Mouse (Mus musculus): Measurements from ENCODE around the gene Enam.
"Not testable (repeated sequence)": the region's sequence is repeated elsewhere in the genome, so short reads cannot be mapped to it uniquely, and the experiment has no call there.

Gene Enam

GRCm38 (mm10) chr5:88487675-88488074, at the start of gene Enam:
Enam (plus strand) TSS chr5:88487975.
- ATAC-seq (ENCODE audit: insufficient number of reproducible peaks, low FRiP score, low TSS enrichment), result no peak

- ATAC-seq (ENCODE audit: insufficient number of reproducible peaks, low FRiP score, low TSS enrichment), result no peak
Observed at GRCm38 (mm10) chr5:88455691-88456090, 32.1 kb upstream of the Enam start, which contains the start of gene Ambn. Ambn (plus strand) TSS chr5:88455991.

GRCm38 (mm10) chr5:88467471-88467870, 20.3 kb upstream of the Enam start:
- no peak for ATAC-seq (ENCODE audit: insufficient number of reproducible peaks, low FRiP score, low TSS enrichment)

- ATAC-seq (ENCODE audit: insufficient number of reproducible peaks, low FRiP score, low TSS enrichment), result no peak
Observed at GRCm38 (mm10) chr5:88468807-88469704, 18.7 kb upstream of the Enam start.

- no peak for ATAC-seq (ENCODE audit: insufficient number of reproducible peaks, low FRiP score, low TSS enrichment)
Observed at GRCm38 (mm10) chr5:88489004-88489403, 1.2 kb downstream of the Enam start.

- no peak for ATAC-seq (ENCODE audit: insufficient number of reproducible peaks, low FRiP score, low TSS enrichment)
Observed at GRCm38 (mm10) chr5:88491111-88491510, 3.3 kb downstream of the Enam start.

GRCm38 (mm10) chr5:88499781-88500180, 12.0 kb downstream of the Enam start:
- ATAC-seq (ENCODE audit: insufficient number of reproducible peaks, low FRiP score, low TSS enrichment), result no peak

- ATAC-seq (ENCODE audit: insufficient number of reproducible peaks, low FRiP score, low TSS enrichment), result no peak
Observed at GRCm38 (mm10) chr5:88508555-88508954, 20.8 kb downstream of the Enam start.

- ATAC-seq (ENCODE audit: insufficient number of reproducible peaks, low FRiP score, low TSS enrichment), result no peak
Observed at GRCm38 (mm10) chr5:88508990-88509389, 21.2 kb downstream of the Enam start.

- ATAC-seq (ENCODE audit: insufficient number of reproducible peaks, low FRiP score, low TSS enrichment), result peak; percentile 52; the same call in 1 of the 2 replicates
Observed at GRCm38 (mm10) chr5:88519232-88519631, 31.5 kb downstream of the Enam start.

GRCm38 (mm10) chr5:88527657-88528056, 39.9 kb downstream of the Enam start, which contains the start of gene Jchain:
Jchain (minus strand) TSS chr5:88527891.
- no peak for ATAC-seq (ENCODE audit: insufficient number of reproducible peaks, low FRiP score, low TSS enrichment)

- ATAC-seq (ENCODE audit: insufficient number of reproducible peaks, low FRiP score, low TSS enrichment), result no peak
Observed at GRCm38 (mm10) chr5:88530908-88531307, 43.1 kb downstream of the Enam start.

GRCm38 (mm10) chr5:88534697-88535096, 46.9 kb downstream of the Enam start:
- no peak for ATAC-seq (ENCODE audit: insufficient number of reproducible peaks, low FRiP score, low TSS enrichment)

GRCm38 (mm10) chr5:88540845-88541244, 53.1 kb downstream of the Enam start:
- no peak for ATAC-seq (ENCODE audit: insufficient number of reproducible peaks, low FRiP score, low TSS enrichment)

GRCm38 (mm10) chr5:88542651-88543282, 55.0 kb downstream of the Enam start:
- no peak for ATAC-seq (ENCODE audit: insufficient number of reproducible peaks, low FRiP score, low TSS enrichment)

GRCm38 (mm10) chr5:88544411-88544810, 56.6 kb downstream of the Enam start:
- ATAC-seq (ENCODE audit: insufficient number of reproducible peaks, low FRiP score, low TSS enrichment), result not testable (repeated sequence)

GRCm38 (mm10) chr5:88545536-88545935, 57.8 kb downstream of the Enam start:
- no peak for ATAC-seq (ENCODE audit: insufficient number of reproducible peaks, low FRiP score, low TSS enrichment)

- peak; percentile 69; the same call in 1 of the 2 replicates for ATAC-seq (ENCODE audit: insufficient number of reproducible peaks, low FRiP score, low TSS enrichment)
Observed at GRCm38 (mm10) chr5:88553271-88554085, 65.7 kb downstream of the Enam start.

GRCm38 (mm10) chr5:88554086-88554886, 66.5 kb downstream of the Enam start, which contains the start of gene Utp3:
Utp3 (plus strand) TSS chr5:88554462.
- peak; percentile 97 for ATAC-seq (ENCODE audit: insufficient number of reproducible peaks, low FRiP score, low TSS enrichment)
